Mouse (Mus musculus) forebrain, postnatal 0 days (tissue): ENCODE measurements at regions not wholly inside any gene's neighbourhood (a gene's known extent, or its start where the extent isn't known, plus 50 kb on each side); places are given as distances from the start of the nearest gene placed in this dataset.

Experiments used
- ATAC-seq: fragments of 200-750 bp; cut with Nextera tagmentation; 2 replicates; pipeline ENCODE4 v1.8.0; 2017; ENCODE audit warnings: mild to moderate bottlenecking, moderate library complexity
- DNase-seq: peaks from one replicate; pipeline ENCODE4 v3.0.0-alpha.2; 2015
- H3K27ac ChIP-seq: fragments of 300-500 bp; sonication (generic); 2 replicates; pipeline ENCODE4 v1.5.1; 2014; ENCODE audit warnings: low read depth, mild to moderate bottlenecking, antibody characterized with exemption, low read length, moderate library complexity, mixed read lengths
- H3K27me3 ChIP-seq: fragments of 300-500 bp; sonication (generic); 2 replicates; pipeline ENCODE4 v1.6.1; 2014; ENCODE audit warnings: mild to moderate bottlenecking, low read length, mixed read lengths; ENCODE audit not compliant: insufficient read depth
- H3K36me3 ChIP-seq: fragments of 300-500 bp; sonication (generic); 2 replicates; pipeline ENCODE4 v1.6.1; 2014; ENCODE audit warnings: mild to moderate bottlenecking, moderate library complexity; ENCODE audit not compliant: insufficient read depth
- H3K4me1 ChIP-seq: fragments of 300-500 bp; sonication (generic); 2 replicates; pipeline ENCODE4 v1.6.1; 2014; ENCODE audit warnings: antibody characterized with exemption; ENCODE audit not compliant: insufficient read depth
- H3K4me2 ChIP-seq: fragments of 300-500 bp; sonication (generic); 2 replicates; pipeline ENCODE4 v1.6.1; 2014; ENCODE audit warnings: low read depth, mild to moderate bottlenecking, moderate library complexity
- H3K4me3 ChIP-seq: fragments of 300-500 bp; sonication (generic); 2 replicates; pipeline ENCODE4 v1.5.1; 2014; ENCODE audit warnings: low read depth, low read length, mixed read lengths
- H3K9ac ChIP-seq: fragments of 300-500 bp; sonication (generic); 2 replicates; pipeline ENCODE4 v1.6.1; 2014; ENCODE audit warnings: mild to moderate bottlenecking
- H3K9me3 ChIP-seq: fragments of 300-500 bp; sonication (generic); 2 replicates; pipeline ENCODE4 v1.6.1; 2016; ENCODE audit warnings: low read length
- CTCF ChIP-seq: sonication (generic); IDR thresholded peaks from 2 replicates; pipeline ENCODE4 v1.5.1; 2016; ENCODE audit warnings: antibody characterized with exemption, control low read depth, low read depth
- whole genome bisulfite sequencing: fragments of 180-500 bp; shearing (Covaris S2); extraction: QIAGEN DNeasy Blood & Tissue Kit; methylation state at CpG from one replicate; pipeline ENCODE4 v1.1.7; 2014; 5-methylcytosine and 5-hydroxymethylcytosine counted together

GRCm38 (mm10) chr3:101696832-101697231, 92.3 kb upstream of the Atp1a1 start:
- H3K4me3 ChIP-seq: no peak overlapping the region
- DNase-seq (no peak), ATAC-seq (no peak)
- 0 out of 2 replicates have a peak, but pooled peaks cover 6% of the 10 kb centered on the region for H3K4me1 ChIP-seq
- no peaks in the 10 kb centered on the region for H3K27me3 ChIP-seq
- no peaks in the 10 kb centered on the region for H3K36me3 ChIP-seq
- H3K4me2 ChIP-seq: no peak overlapping the region
- 87% methylated on average over 2 of the region's 2 CpGs for WGBS
- no peak overlapping the region for H3K9ac ChIP-seq
- peak; percentile 29 for TF ChIP-seq CTCF
- no peak overlapping the region for H3K27ac ChIP-seq
- H3K9me3 ChIP-seq: no peaks in the 10 kb centered on the region

- DNase-seq: no peak
- H3K27me3 ChIP-seq: no peaks in the 10 kb centered on the region
- no peaks in the 10 kb centered on the region for H3K36me3 ChIP-seq
- no peaks in the 10 kb centered on the region for H3K4me1 ChIP-seq
- no peak overlapping the region for H3K9ac ChIP-seq
- 66% methylated on average over 1 of the region's 1 CpGs for WGBS
- H3K9me3 ChIP-seq: no peaks in the 10 kb centered on the region
- no peak overlapping the region for H3K4me3 ChIP-seq
- ATAC-seq: no peak
- no peak for TF ChIP-seq CTCF
- no peak overlapping the region for H3K27ac ChIP-seq
- H3K4me2 ChIP-seq: no peak overlapping the region
Observed at GRCm38 (mm10) chr3:101694311-101694710, 89.8 kb upstream of the Atp1a1 start.

GRCm38 (mm10) chr3:101691937-101692604, 87.6 kb upstream of the Atp1a1 start:
- ATAC-seq: no peak
- Histone ChIP-seq H3K9ac (no peak overlapping the region), H3K9me3 (no peaks in the 10 kb centered on the region), H3K36me3 (no peaks in the 10 kb centered on the region), H3K27ac (no peak overlapping the region), H3K27me3 (no peaks in the 10 kb centered on the region), H3K4me2 (no peak overlapping the region), H3K4me1 (no peaks in the 10 kb centered on the region), H3K4me3 (no peak overlapping the region)
- WGBS: 70% methylated on average over 8 of the region's 8 CpGs
- no peak for DNase-seq
- TF ChIP-seq CTCF: no peak

- no peaks in the 10 kb centered on the region for H3K27me3 ChIP-seq
- H3K36me3 ChIP-seq: no peaks in the 10 kb centered on the region
- no peak overlapping the region for H3K4me2 ChIP-seq
- WGBS: 65% methylated on average over 2 of the region's 2 CpGs
- no peak overlapping the region for H3K27ac ChIP-seq
- no peak for TF ChIP-seq CTCF
- ATAC-seq (no peak), DNase-seq (no peak)
- no peak overlapping the region for H3K9ac ChIP-seq
- no peak overlapping the region for H3K4me3 ChIP-seq
- no peaks in the 10 kb centered on the region for H3K9me3 ChIP-seq
- no peaks in the 10 kb centered on the region for H3K4me1 ChIP-seq
Observed at GRCm38 (mm10) chr3:101690779-101691178, 86.3 kb upstream of the Atp1a1 start.

GRCm38 (mm10) chr3:101690222-101690621, 85.7 kb upstream of the Atp1a1 start:
- 81% methylated on average over 6 of the region's 6 CpGs for WGBS
- Histone ChIP-seq H3K4me3 (no peak overlapping the region), H3K4me2 (no peak overlapping the region), H3K36me3 (no peaks in the 10 kb centered on the region), H3K27ac (no peak overlapping the region), H3K9me3 (no peaks in the 10 kb centered on the region), H3K4me1 (no peaks in the 10 kb centered on the region), H3K27me3 (no peaks in the 10 kb centered on the region), H3K9ac (no peak overlapping the region)
- no peak for TF ChIP-seq CTCF
- DNase-seq (no peak), ATAC-seq (no peak)

- H3K4me2 ChIP-seq: no peak overlapping the region
- no peak overlapping the region for H3K4me3 ChIP-seq
- no peak overlapping the region for H3K27ac ChIP-seq
- H3K27me3 ChIP-seq: no peaks in the 10 kb centered on the region
- no peak for TF ChIP-seq CTCF
- H3K36me3 ChIP-seq: no peaks in the 10 kb centered on the region
- ATAC-seq: no peak
- no peak for DNase-seq
- H3K9ac ChIP-seq: no peak overlapping the region
- no peaks in the 10 kb centered on the region for H3K4me1 ChIP-seq
- 81% methylated on average over 7 of the region's 7 CpGs for WGBS
- no peaks in the 10 kb centered on the region for H3K9me3 ChIP-seq
Observed at GRCm38 (mm10) chr3:101685203-101685602, 80.7 kb upstream of the Atp1a1 start.

GRCm38 (mm10) chr3:101672943-101673342, 68.5 kb upstream of the Atp1a1 start:
- TF ChIP-seq CTCF: no peak
- Histone ChIP-seq H3K9ac (no peak overlapping the region), H3K4me1 (no peaks in the 10 kb centered on the region), H3K36me3 (no peaks in the 10 kb centered on the region), H3K4me2 (no peak overlapping the region), H3K27ac (no peak overlapping the region), H3K27me3 (no peaks in the 10 kb centered on the region), H3K9me3 (no peaks in the 10 kb centered on the region), H3K4me3 (no peak overlapping the region)
- 87% methylated on average over 4 of the region's 4 CpGs for WGBS
- ATAC-seq (no peak), DNase-seq (no peak)
